Mouse (Mus musculus) thymus, adult 2 months (tissue): ENCODE results near the gene Sema3a. TPM values are rescaled to one million over a fixed set of nuclear protein-coding genes. Genes with fewer than 3 reads are reported as not detected.

Experiments used
- DNase-seq: peaks from one replicate; pipeline ENCODE4 v3.0.0; 2021
- H3K27ac ChIP-seq: fragments of 200-500 bp; 2 replicates; pipeline ENCODE4 v1.5.1; 2012; ENCODE audit warnings: low read length, control low read depth; ENCODE audit not compliant: control insufficient read depth, insufficient read depth
- H3K27me3 ChIP-seq: fragments of 200-500 bp; 2 replicates; pipeline ENCODE4 v1.6.1; 2012; ENCODE audit warnings: mild to moderate bottlenecking, low read length, moderate library complexity, mixed read lengths; ENCODE audit not compliant: control insufficient read depth, insufficient read depth
- H3K36me3 ChIP-seq: fragments of 200-500 bp; 2 replicates; pipeline ENCODE4 v1.6.1; 2012; ENCODE audit warnings: mild to moderate bottlenecking, low read length, moderate library complexity; ENCODE audit not compliant: control insufficient read depth, insufficient read depth
- H3K4me1 ChIP-seq: fragments of 200-500 bp; replicated peaks from 2 replicates; pipeline ENCODE4 v1.6.1; 2012; ENCODE audit warnings: low read length; ENCODE audit not compliant: control insufficient read depth, insufficient read depth
- H3K4me3 ChIP-seq: fragments of 200-500 bp; 2 replicates; pipeline ENCODE4 v1.5.1; 2012; ENCODE audit warnings: mild to moderate bottlenecking, low read length, control low read depth, moderate library complexity; ENCODE audit not compliant: control insufficient read depth, insufficient read depth
- CTCF ChIP-seq: fragments of 200-500 bp; IDR thresholded peaks from 2 replicates; pipeline ENCODE4 v1.5.1; 2012; ENCODE audit warnings: mild to moderate bottlenecking, control low read depth, low read length, moderate library complexity, borderline replicate concordance; ENCODE audit not compliant: control insufficient read depth, poor library complexity, insufficient read depth; ENCODE audit errors: extremely low read depth
- POLR2A ChIP-seq: fragments of 200-500 bp; IDR thresholded peaks from 2 replicates; pipeline ENCODE4 v1.6.1; 2012; ENCODE audit warnings: mild to moderate bottlenecking, low read length, control low read depth, moderate library complexity; ENCODE audit not compliant: control insufficient read depth, poor library complexity, insufficient read depth; ENCODE audit errors: extremely low read depth
- WGBS: fragments of 180-500 bp; shearing (Covaris S2); methylation state at CpG from one replicate; pipeline ENCODE4 v1.1.7; 2018; 5-methylcytosine and 5-hydroxymethylcytosine counted together
- polyA plus RNA-seq: library from polyadenylated mRNA; depleted of rRNA; stranded (reverse); fragments of >200 nt; gene quantifications from 2 replicates; pipeline ENCODE4 v1.2.3, GENCODE M21; 2012

Sema3a gene
- polyA plus RNA-seq, 1 experiment: 0.34 TPM

GRCm38 (mm10) chr5:13318728-13319429, 193.7 kb downstream of the Sema3a start:
- H3K4me3 ChIP-seq: no peak overlapping the region
- WGBS: 76% methylated on average over 5 of the region's 5 CpGs
- DNase-seq: no peak
- H3K4me1 ChIP-seq: no peaks in the 10 kb centered on the region
- no peak for TF ChIP-seq POLR2A
- no peak for TF ChIP-seq CTCF
- no peaks in the 10 kb centered on the region for H3K36me3 ChIP-seq
- no peak overlapping the region for H3K27ac ChIP-seq
- H3K27me3 ChIP-seq: no peaks in the 10 kb centered on the region

DNA sequence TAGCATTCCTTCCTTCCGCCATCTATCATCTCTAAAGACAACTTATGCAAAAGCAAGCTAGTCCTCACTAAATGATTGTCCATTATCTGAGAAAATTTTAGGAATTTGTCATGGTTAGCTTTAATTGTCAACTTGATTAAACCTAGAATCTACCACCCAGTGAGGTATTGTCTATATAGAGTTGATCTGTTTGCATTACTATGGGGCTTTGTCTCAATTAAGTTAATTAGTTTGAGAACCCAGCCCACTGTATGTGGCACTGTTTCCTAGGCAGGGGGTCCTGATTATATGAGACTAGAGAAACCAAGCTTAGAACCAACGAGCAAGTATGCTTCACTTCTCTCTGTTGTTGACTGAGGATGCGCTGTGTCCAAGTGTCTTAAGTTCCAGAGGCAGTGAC, 194.9 kb downstream of the Sema3a start:
- TF ChIP-seq CTCF: no peak
- no peak for TF ChIP-seq POLR2A
- Histone ChIP-seq H3K36me3 (no peaks in the 10 kb centered on the region), H3K4me1 (no peaks in the 10 kb centered on the region), H3K27ac (no peak overlapping the region), H3K27me3 (no peaks in the 10 kb centered on the region), H3K4me3 (no peak overlapping the region)
- no peak for DNase-seq
- WGBS: 88% methylated on average over 3 of the region's 3 CpGs

GRCm38 (mm10) chr5:13327281-13327680, 202.1 kb downstream of the Sema3a start:
- H3K4me1 ChIP-seq: no peaks in the 10 kb centered on the region
- DNase-seq: no peak
- H3K4me3 ChIP-seq: no peak overlapping the region
- no peak for TF ChIP-seq POLR2A
- TF ChIP-seq CTCF: no peak
- H3K36me3 ChIP-seq: no peaks in the 10 kb centered on the region
- no peaks in the 10 kb centered on the region for H3K27me3 ChIP-seq
- WGBS: 84% methylated on average over 5 of the region's 5 CpGs
- no peak overlapping the region for H3K27ac ChIP-seq

DNA sequence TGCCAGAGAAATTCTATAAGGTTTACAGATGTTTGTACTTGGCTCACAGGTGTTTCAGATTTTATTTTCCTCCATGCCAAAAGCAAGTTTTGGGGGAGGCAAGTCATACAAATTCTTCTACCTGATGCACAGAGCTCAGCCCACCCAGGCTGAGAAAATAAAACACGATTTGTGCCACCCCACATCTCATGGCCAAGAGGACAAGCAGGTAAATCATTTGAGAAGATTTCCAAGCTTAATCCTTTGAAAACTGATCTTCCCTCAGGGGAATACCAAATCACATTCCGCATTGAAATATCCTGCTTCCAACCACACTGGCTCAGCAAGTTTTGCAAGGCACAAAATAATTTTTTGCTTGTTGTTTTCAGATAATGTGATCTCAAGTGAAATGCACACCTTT, 206.2 kb downstream of the Sema3a start:
- no peak overlapping the region for H3K27ac ChIP-seq
- TF ChIP-seq POLR2A (no peak), CTCF (no peak)
- 81% methylated on average over 2 of the region's 2 CpGs for WGBS

DNA sequence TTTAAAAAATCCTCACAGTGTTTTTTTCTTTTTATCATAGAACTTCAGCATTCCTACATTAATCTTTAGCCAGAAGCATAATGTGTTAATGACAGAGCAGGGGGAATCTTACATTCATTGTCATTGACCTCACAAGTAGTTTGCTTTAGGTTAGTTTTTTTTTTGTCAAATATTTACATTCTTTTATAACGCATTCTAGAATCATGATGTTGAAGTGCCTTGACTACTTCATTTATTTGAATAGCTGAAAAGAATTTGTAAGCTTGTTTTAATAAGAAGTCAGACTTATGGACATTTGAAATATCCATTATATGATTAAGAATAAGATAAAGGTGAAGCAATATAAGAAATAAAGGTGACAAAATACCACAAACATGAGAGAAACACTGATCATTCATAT, 212.5 kb downstream of the Sema3a start:
- H3K27me3 ChIP-seq: no peaks in the 10 kb centered on the region
- WGBS: 100% methylated on average over 1 of the region's 1 CpGs
- no peaks in the 10 kb centered on the region for H3K4me1 ChIP-seq
- TF ChIP-seq CTCF: no peak
- no peak for TF ChIP-seq POLR2A
- no peak for DNase-seq
- H3K4me3 ChIP-seq: no peak overlapping the region
- no peak overlapping the region for H3K27ac ChIP-seq
- H3K36me3 ChIP-seq: no peaks in the 10 kb centered on the region

More for the DNA sequence above, 206.2 kb downstream of the Sema3a start:
- Histone ChIP-seq H3K36me3 (no peaks in the 10 kb centered on the region), H3K4me1 (no peaks in the 10 kb centered on the region), H3K27me3 (no peaks in the 10 kb centered on the region), H3K4me3 (no peak overlapping the region)
- no peak for DNase-seq

DNA sequence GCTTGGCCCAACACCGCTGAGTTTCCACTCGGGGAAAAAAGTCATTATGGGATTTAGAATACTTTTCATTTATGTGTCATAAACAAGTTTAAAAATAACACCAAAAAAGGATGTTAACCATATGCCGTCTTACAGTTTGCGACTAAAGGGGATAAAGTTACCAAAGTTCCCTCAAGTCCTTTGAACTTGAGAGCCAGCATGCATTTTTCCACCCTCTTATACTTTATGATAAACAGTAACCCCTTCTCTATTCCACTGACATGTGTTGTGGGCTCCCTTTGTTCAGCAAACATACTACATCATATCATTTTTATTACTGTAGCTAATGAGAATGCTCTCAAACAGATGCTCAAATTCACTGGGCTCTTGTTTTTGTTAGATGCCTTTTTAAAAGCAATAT, 221.9 kb downstream of the Sema3a start:
- H3K27ac ChIP-seq: no peak overlapping the region
- TF ChIP-seq POLR2A (no peak), CTCF (no peak)
- no peaks in the 10 kb centered on the region for H3K27me3 ChIP-seq
- WGBS: 84% methylated on average over 4 of the region's 4 CpGs
- H3K36me3 ChIP-seq: no peaks in the 10 kb centered on the region
- DNase-seq: no peak
- no peak overlapping the region for H3K4me3 ChIP-seq
- no peaks in the 10 kb centered on the region for H3K4me1 ChIP-seq

DNA sequence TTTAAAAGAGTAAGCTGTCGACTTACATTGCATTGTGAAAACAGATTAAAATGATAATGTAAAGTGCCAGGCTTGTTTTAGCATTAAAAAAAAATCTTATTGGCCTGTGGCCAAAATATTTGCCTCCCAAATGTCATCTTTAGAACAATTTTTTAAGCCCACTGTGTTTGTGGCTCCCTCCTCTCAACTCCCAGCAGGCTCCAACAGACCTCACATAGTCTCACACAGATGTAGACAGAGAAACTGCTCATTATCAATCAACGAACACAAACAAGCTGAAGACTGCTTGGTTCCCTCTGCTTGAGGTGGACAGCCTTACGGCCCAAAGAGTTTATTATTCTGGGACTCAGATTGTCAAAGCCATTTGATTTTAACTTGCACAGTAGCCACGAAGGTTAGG, 226.4 kb downstream of the Sema3a start:
- Histone ChIP-seq H3K36me3 (no peaks in the 10 kb centered on the region), H3K4me3 (no peak overlapping the region), H3K27ac (no peak overlapping the region), H3K4me1 (no peaks in the 10 kb centered on the region), H3K27me3 (no peaks in the 10 kb centered on the region)
- 77% methylated on average over 4 of the region's 4 CpGs for WGBS
- DNase-seq: no peak
- TF ChIP-seq POLR2A (no peak), CTCF (no peak)
